Mouse (Mus musculus): ENCODE results near the gene Atp11b.

Gene Atp11b

GRCm38 (mm10) chr3:35802040-35802439 lies 48.1 kb downstream of the Atp11b start:
- DNase-seq: no peak

- DNase-seq: no peak
These were observed 66.0 kb downstream of the Atp11b start for GRCm38 (mm10) chr3:35819887-35820286.

- DNase-seq: no peak
These were observed 68.1 kb downstream of the Atp11b start for GRCm38 (mm10) chr3:35822036-35822435.

- DNase-seq: no peak
These were observed 95.4 kb downstream of the Atp11b start for GRCm38 (mm10) chr3:35849326-35849725.

DNA sequence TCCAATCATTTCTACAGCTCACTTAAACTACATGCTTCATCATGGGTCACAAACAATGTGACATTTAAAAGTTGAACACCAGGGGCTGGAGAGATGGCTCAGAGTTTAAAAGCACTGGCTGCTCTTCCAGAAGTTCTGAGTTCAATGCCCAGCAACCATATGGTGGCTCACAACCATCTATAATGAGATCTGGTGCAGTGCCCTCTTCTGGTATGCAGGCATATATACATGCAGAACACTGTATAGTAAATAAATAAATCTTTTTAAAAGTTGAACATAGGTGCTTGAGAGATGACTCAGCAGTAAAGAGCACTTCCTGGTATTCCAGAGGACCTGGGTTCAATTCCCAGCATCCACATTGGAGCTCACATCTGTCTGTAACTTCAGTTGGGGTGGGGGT lies 129.4 kb downstream of the Atp11b start:
- DNase-seq: no peak

DNA sequence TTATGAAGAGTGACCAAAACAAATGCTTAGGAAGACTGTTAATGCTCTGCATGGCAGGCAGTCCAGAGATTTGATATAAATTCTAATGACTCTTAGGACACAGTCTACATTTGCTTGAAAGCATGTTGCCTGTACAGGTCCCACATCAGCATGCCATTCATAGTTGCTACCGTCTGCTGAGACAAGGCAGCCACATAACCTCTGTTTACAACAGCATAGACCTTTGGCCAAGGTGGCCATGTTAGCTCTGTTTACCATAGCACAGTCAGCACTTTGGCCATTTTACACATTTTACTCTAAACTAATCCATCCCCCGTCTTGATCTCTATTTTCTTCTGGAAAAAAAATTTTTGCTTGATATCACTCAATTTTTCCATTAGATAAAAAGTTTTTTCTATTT lies 135.6 kb downstream of the Atp11b start:
- DNase-seq: no peak

DNA sequence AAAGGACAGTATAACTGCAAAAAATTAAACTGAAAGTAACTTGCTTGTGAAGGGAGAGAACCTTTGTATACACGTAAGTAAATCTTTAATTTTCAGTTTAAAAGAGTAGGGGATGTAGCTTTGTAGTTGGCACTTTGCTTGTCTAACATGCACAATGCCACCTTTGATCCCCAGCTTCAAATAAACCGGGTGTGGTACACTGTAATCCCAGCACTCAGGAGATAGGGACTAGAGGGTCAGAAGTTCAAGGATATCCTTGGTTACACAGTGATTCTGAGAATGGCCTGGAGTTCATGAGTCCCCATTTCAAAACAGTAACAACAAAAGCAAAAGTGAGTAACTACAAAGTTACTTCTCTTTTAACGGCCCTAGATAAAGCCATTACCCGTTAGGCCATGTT lies 137.2 kb downstream of the Atp11b start:
- DNase-seq: no peak

DNA sequence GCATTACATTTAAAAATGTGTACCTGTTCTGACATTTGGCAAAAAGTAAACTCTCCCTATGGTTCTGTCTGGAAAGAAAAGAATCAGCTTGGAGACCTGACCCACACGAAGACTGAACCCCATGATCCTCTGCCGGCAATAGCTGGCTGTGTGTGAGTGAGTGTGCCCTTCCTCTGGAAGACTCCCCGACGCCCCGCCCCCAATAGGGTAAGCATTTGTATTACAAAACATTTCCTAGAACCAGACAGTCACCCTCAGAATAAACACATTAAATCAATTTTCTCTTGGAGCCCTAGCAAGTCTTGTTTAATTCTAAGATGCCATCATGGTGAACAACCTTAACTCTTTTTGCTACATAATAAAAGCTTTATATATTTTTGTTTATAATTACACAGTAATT lies 139.2 kb downstream of the Atp11b start:
- no peak for DNase-seq

DNA sequence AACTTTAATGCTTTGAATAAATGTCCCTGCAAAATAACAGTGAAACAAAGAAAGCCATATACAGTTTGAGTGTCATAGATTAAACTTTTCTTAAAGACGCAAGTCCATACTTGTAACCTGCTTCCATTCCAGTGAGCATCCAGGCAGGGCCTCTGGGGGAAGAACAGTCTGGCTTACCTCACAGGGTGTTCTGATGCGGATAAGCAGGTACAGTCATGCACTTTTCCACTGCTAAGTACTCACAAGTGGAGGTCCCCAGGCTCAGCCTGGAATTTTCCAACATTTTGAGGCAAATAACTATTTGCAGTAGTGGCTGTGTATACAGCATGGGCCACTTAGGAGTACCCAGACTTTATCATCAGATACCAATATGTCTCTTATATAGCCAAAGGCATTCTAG lies 144.0 kb downstream of the Atp11b start:
- DNase-seq: no peak

DNA sequence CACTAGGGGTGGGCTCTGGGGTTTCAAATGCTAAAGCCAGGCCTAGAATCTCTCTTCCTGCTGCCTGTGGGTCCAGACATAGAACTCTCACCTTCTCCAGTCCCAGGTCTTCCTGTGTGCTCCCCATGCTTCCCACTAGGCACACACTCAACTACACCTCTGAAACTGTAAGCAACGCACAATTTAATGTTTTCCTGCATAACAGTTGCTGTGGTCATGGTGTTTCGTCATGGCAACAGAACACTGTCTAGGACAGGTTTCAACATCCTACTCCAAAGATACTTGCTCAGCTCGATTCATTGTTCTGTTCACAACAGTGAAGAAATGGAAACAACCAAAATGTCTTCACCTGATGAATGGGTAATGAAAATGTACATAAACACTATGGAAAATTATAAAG lies 145.2 kb downstream of the Atp11b start:
- DNase-seq: no peak

DNA sequence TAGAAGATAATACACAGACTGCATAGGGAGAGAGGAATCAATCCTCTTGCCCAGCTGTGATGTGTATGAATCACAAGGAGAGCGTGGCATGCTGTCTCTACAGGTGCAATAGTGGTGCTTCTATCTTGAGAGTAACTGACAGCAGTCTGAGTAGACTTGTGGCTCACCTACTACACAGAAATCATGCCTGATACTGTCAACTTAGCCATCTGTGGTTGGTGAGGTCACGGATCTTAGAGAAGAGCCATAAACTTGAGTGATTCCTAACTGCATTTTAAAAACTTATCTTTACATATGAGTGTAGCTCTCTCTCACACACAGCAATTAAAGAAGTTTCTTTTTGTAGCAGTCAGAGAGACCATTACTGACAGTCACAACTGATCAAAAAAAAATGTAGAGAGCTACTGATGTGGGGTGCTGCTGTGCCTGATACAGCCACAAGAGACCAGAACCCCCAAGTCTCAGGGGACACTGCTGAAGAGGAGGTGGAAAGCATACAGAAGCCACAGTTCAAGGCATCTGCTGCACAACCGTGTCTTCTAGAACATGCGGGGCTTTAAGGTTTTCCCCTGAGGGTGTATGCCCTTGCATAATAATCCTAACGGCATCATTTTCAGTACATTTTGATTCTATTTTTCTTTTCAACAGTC lies 146.8 kb downstream of the Atp11b start:
- DNase-seq: no peak
